Mouse (Mus musculus): Measurements from ENCODE around the gene Six3. TPM values are rescaled to one million over a fixed set of nuclear protein-coding genes. Genes with fewer than 3 reads are reported as not detected.

Six3 gene
- total RNA-seq, 2 experiments from 2014 or later: 2.0 to 3.6 TPM

GRCm38 (mm10) chr17:85614722-85615331, 1.4 kb downstream of the Six3 start:
- no peak for TF ChIP-seq CTCF (IDR thresholded peaks at IDR 0.05)
- Histone ChIP-seq H3K27ac (no peak overlapping the region), H3K4me3 (no peak overlapping the region)
- DNase-seq (ENCODE audit: extremely low spot score in 1 of 2, low spot score in 2 of 2): no peak
- intact Hi-C loops (cut with DNase I): no loop called here

DNA sequence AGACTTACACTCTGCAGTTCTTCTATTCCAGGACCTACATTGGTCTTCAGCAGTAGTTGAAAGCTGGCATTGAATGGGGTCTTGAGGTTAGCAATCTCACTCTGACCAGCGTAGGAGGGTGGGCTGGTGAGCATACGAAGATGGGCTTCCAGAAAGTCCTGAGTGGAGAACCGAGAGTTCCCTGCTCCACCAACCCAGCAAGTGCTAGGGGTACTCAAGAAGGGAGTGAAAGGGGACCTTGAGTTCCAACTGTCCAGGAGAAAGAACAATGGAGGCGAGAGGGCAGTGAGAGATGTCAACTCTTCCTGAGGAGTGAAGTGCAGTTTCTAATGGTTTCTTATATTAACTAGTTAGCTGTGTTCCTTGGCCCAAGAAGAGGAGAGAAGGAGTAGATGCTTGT, 2.2 kb downstream of the Six3 start:
- intact Hi-C loops (cut with DNase I): no loop called here
- no peak for TF ChIP-seq CTCF (IDR thresholded peaks at IDR 0.05)
- no peak overlapping the region for H3K27ac ChIP-seq
- no peak overlapping the region for H3K4me3 ChIP-seq
- DNase-seq (ENCODE audit: extremely low spot score in 1 of 2, low spot score in 2 of 2): no peak

GRCm38 (mm10) chr17:85616526-85617500, 3.4 kb downstream of the Six3 start:
- intact Hi-C loops (cut with DNase I): no loop called here
- no peak for DNase-seq (ENCODE audit: extremely low spot score in 1 of 2, low spot score in 2 of 2)
- Histone ChIP-seq H3K27ac (no peak overlapping the region), H3K4me3 (no peak overlapping the region)
- no peak for TF ChIP-seq CTCF (IDR thresholded peaks at IDR 0.05)

- no peak for DNase-seq (ENCODE audit: extremely low spot score in 1 of 2, low spot score in 2 of 2)
- intact Hi-C loops (cut with DNase I): no loop called here
- no peak overlapping the region for H3K4me3 ChIP-seq
- no peak overlapping the region for H3K27ac ChIP-seq
- no peak for TF ChIP-seq CTCF (IDR thresholded peaks at IDR 0.05)
Measured at GRCm38 (mm10) chr17:85617566-85618358, 4.4 kb downstream of the Six3 start.

DNA sequence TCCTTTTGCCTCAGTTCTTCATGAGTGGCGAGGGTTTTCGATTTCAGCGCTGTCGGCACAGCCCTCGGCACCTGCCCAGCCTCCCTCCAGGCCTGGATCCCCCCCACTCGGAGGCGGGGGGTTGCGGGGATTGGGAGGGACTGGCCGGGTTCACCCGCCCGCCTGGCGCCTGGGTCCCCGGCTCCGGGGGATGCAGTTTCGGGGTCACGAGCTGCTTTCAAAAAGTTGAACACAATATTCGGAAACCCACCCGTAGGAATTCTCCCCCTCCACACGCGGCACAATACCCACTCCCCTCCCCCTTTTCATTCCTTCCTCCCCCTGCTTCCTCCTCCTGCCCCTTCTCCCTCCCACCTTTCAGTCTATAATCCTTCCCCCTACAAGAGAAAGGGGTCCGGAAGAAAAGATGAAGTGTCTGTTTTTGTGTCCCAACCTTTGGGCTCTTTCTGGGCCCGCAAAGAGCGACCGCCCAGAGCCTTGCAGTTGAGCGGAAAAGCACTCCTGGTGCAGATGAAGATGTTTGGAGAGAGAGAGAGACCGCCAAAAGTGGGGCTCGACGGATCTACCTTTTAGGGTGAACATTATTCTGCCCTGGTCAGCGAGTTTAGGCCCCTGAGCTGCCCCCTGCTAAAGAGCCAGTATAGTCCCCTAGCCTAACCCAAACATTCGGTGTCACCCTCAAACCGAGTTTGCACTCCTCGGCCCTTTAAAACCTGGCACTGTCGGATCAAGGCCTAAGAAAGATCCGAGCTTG, 5.1 kb downstream of the Six3 start:
- TF ChIP-seq CTCF (IDR thresholded peaks at IDR 0.05): no peak
- intact Hi-C loops (cut with DNase I): no loop called here
- no peak for DNase-seq (ENCODE audit: extremely low spot score in 1 of 2, low spot score in 2 of 2)
- Histone ChIP-seq H3K4me3 (no peak overlapping the region), H3K27ac (no peak overlapping the region)

DNA sequence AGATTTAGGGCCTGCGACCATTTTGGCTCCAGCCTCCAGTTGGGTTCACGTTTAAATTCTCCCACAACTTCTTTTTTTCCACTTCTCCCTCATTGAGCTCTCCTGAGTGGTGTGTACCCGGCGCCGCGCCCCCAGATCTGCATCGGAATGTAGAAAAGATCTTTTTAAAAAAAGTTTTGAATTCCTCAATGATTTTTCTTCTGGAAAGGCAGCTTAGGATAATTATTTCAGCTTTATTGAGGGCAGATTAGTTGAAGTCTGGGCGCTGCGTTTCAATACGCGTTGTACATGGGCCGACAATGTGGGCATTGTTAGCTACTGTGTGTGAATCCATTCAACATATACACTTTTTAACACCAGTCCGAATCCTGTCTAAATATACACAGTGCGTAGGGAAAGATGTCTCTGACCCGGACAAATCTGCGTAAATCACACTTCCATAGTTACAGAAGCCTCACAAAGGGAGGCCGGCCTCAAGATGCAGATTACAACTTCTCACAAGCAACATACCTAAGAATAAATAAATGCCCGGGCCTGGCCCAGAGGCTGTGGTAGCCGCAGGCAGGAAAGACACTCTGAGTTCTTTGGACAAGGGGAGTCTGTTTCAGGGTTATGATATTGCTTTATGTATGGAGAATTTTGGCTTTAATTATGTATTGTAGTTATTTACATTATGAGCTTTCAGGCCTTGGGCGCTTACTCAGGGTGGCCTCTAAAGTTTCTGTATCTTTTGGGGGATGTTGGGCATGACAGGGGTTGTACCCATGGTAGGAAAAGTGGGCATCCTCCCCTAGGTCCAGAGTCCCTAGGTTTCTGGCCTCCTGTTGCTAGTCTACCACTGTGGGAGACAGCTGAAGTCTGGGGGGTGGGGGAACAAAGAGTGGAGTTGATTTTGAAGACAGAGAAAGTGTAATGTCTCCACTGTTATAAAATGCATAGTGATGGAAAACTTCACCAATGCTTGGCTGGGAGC, 6.0 kb downstream of the Six3 start:
- H3K4me3 ChIP-seq: no peak overlapping the region
- intact Hi-C loops (cut with DNase I): loop anchor here (5.0 kb wide), 2 partner anchors 68 to 178 kb away; partner anchors contain the start of gene Six2
- no peak overlapping the region for H3K27ac ChIP-seq
- DNase-seq (ENCODE audit: extremely low spot score in 1 of 2, low spot score in 2 of 2): no peak
- no peak for TF ChIP-seq CTCF (IDR thresholded peaks at IDR 0.05)

DNA sequence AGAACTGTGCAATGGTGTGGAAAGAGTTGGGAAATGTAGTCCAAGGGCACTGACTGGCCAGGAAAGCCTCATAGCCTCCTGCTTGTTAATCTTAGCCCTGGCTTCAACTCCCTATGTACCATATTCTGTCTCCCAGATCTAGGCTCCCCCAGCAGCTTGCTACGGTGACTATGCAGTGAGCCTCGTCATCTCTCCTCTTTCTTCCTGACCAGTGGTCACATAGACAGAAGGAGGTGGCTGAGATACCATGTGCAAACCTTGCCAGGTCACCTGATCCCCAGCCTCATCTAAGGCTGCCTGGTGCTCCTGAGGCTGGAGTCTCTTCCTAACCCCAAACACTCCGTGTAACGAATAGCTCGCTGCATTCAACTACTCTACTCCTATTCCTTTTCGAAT, 6.7 kb downstream of the Six3 start:
- Histone ChIP-seq H3K27ac (no peak overlapping the region), H3K4me3 (no peak overlapping the region)
- intact Hi-C loops (cut with DNase I): loop anchor here (5.0 kb wide), 2 partner anchors 67 to 177 kb away; partner anchors contain the start of gene Six2
- TF ChIP-seq CTCF (IDR thresholded peaks at IDR 0.05): no peak
- no peak for DNase-seq (ENCODE audit: extremely low spot score in 1 of 2, low spot score in 2 of 2)

DNA sequence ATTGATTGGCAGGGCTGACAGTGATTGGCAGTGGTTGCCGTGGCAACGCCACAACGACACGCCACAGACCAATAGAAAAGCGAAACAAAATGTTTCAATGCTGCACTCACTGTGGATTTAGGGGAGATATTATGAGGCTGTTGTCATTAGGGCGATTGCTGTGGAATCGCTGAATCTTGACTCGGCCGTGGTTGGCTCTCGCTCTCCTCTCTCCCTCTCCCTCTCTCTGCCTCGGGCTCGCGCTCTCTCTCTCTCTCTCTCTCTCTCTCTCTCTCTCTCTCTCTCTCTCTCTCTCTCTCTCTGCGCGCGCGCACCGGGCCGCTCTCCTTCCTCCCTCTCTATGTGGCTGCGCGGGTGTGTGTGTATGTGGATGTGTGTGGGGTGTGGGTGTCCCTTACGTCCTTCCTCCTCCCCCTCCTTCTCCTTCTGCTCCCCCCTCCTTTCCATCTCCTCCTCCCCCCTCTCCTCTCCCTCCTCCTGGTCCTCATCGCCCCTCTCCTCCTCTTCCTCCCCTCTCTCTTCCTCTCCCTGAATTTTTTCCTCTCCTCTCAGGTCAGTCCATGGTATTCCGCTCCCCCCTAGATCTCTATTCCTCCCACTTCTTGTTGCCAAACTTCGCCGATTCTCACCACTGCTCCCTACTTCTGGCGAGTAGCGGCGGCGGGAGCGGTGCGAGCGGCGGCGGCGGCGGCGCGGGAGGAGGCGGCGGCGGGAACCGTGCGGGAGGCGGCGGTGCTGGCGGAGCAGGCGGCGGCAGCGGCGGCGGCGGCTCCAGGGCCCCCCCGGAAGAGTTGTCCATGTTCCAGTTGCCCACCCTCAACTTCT, 7.5 kb downstream of the Six3 start:
- Histone ChIP-seq H3K27ac (no peak overlapping the region), H3K4me3 (no peak overlapping the region)
- no peak for DNase-seq (ENCODE audit: extremely low spot score in 1 of 2, low spot score in 2 of 2)
- intact Hi-C loops (cut with DNase I): loop anchor here (5.0 kb wide), 2 partner anchors 66 to 176 kb away; partner anchors contain the start of gene Six2
- no peak for TF ChIP-seq CTCF (IDR thresholded peaks at IDR 0.05)

DNA sequence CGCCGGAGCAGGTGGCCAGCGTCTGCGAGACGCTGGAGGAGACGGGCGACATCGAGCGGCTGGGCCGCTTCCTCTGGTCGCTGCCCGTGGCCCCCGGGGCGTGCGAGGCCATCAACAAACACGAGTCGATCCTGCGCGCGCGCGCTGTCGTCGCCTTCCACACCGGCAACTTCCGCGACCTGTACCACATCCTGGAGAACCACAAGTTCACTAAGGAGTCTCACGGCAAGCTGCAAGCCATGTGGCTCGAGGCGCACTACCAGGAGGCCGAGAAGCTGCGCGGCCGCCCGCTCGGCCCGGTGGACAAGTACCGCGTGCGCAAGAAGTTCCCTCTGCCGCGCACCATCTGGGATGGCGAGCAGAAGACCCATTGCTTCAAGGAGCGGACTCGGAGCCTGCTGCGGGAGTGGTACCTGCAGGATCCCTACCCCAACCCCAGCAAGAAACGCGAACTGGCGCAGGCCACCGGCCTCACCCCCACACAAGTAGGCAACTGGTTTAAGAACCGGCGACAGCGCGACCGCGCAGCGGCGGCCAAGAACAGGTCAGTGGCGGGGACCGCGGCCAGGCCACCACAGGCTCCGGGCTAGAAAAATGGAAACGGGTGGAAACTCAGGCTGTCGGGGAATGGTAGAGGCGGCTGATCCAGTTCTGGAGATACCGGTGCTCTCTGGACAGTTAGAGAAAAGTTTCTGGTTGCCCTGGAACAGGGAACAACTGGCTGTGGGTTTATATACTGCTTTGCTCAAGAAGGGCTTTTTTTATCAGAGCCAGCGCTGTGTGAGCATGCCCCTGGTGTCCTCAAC, 8.3 kb downstream of the Six3 start:
- TF ChIP-seq CTCF (IDR thresholded peaks at IDR 0.05): no peak
- DNase-seq (ENCODE audit: extremely low spot score in 1 of 2, low spot score in 2 of 2): no peak
- Histone ChIP-seq H3K4me3 (no peak overlapping the region), H3K27ac (no peak overlapping the region)
- intact Hi-C loops (cut with DNase I): loop anchor here (5.0 kb wide), 2 partner anchors 66 to 176 kb away; partner anchors contain the start of gene Six2

All from left cerebral cortex, adult 2 months (tissue).